Mouse (Mus musculus) liver, embryonic 14.5 days (tissue): ENCODE measurements at regions not wholly inside any gene's neighbourhood (a gene's known extent, or its start where the extent isn't known, plus 50 kb on each side); places are given as distances from the start of the nearest gene placed in this dataset.

Experiments used
- ATAC-seq: fragments of 200-750 bp; cut with Nextera tagmentation; 2 replicates; pipeline ENCODE4 v1.8.0; 2017; ENCODE audit warnings: moderate number of reproducible peaks, mild to moderate bottlenecking, moderate library complexity; ENCODE audit not compliant: insufficient read depth
- DNase-seq, 3 experiments: peaks; one replicate each; pipeline ENCODE4 v3.0.0-alpha.2; 2012 to 2013; ENCODE audit warnings: low read depth in 3 of 3, low spot score in 3 of 3
- H3K27ac ChIP-seq: fragments of 300-500 bp; sonication (generic); 2 replicates; pipeline ENCODE4 v1.5.1; 2014; ENCODE audit warnings: moderate library complexity, mild to moderate bottlenecking, control low read depth, inconsistent platforms
- H3K27me3 ChIP-seq: fragments of 300-500 bp; sonication (generic); 2 replicates; pipeline ENCODE4 v1.6.1; 2014; ENCODE audit warnings: mild to moderate bottlenecking, low read length, moderate library complexity; ENCODE audit not compliant: control insufficient read depth, insufficient read depth
- H3K36me3 ChIP-seq: fragments of 300-500 bp; sonication (generic); replicated peaks from 2 replicates; pipeline ENCODE4 v1.6.1; 2014; ENCODE audit warnings: low read depth; ENCODE audit not compliant: control insufficient read depth, insufficient read depth
- H3K4me1 ChIP-seq, 2 experiments: fragments of 200-500 bp in 1 of 2; fragments of 300-500 bp in 1 of 2; sonication (generic) in 1 of 2; replicated peaks; 2 replicates each; pipeline ENCODE4 v1.6.1; 2012 to 2014; ENCODE audit warnings: antibody characterized with exemption in 1 of 2, inconsistent platforms in 1 of 2, low read length in 1 of 2; ENCODE audit not compliant: control insufficient read depth in 2 of 2, insufficient read depth in 2 of 2
- H3K4me2 ChIP-seq: fragments of 300-500 bp; sonication (generic); 2 replicates; pipeline ENCODE4 v1.6.1; 2014; ENCODE audit warnings: low read depth, mild to moderate bottlenecking, control low read depth, moderate library complexity
- H3K4me3 ChIP-seq, 2 experiments: fragments of 200-500 bp in 1 of 2; fragments of 300-500 bp in 1 of 2; sonication (generic) in 1 of 2; 2 replicates each; pipeline ENCODE4 v1.5.1; 2012 to 2014; ENCODE audit warnings: low read depth in 2 of 2, low read length in 2 of 2, mild to moderate bottlenecking in 2 of 2, control low read depth in 1 of 2, inconsistent platforms in 1 of 2, moderate library complexity in 1 of 2; ENCODE audit not compliant: insufficient read depth in 1 of 2
- H3K9ac ChIP-seq: fragments of 300-500 bp; sonication (generic); replicated peaks from 2 replicates; pipeline ENCODE4 v1.6.1; 2014; ENCODE audit warnings: mild to moderate bottlenecking, control low read depth, moderate library complexity
- H3K9me3 ChIP-seq: fragments of 300-500 bp; sonication (generic); 2 replicates; pipeline ENCODE4 v1.6.1; 2016; ENCODE audit warnings: low read length, mixed read lengths; ENCODE audit not compliant: control insufficient read depth
- CTCF ChIP-seq: IDR thresholded peaks from 2 replicates; pipeline ENCODE4 v1.5.1; 2016; ENCODE audit warnings: antibody characterized with exemption, low read depth, control low read depth
- EP300 ChIP-seq: IDR thresholded peaks from 2 replicates; pipeline ENCODE4 v1.6.1; 2016; ENCODE audit warnings: antibody characterized with exemption, low read depth
- WGBS: fragments of 180-500 bp; shearing (Covaris S2); extraction: QIAGEN DNeasy Blood & Tissue Kit; methylation state at CpG from one replicate; pipeline ENCODE4 v1.1.7; 2014; ENCODE audit not compliant: insufficient replicate concordance; 5-methylcytosine and 5-hydroxymethylcytosine counted together

GRCm38 (mm10) chr1:132800285-132800684, 58.7 kb upstream of the Nfasc start:
- Histone ChIP-seq H3K27ac (no peak overlapping the region), H3K4me1 (no peaks in the 10 kb centered on the region), H3K4me2 (no peak overlapping the region), H3K36me3 (no peaks in the 10 kb centered on the region), H3K9ac (no peak overlapping the region), H3K27me3 (no peaks in the 10 kb centered on the region), H3K4me3 (no peak overlapping the region), H3K9me3 (no peaks in the 10 kb centered on the region)
- ATAC-seq, result no peak
- TF ChIP-seq CTCF, result no peak
- no peak for TF ChIP-seq EP300
- DNase-seq, result no peak
- 4% methylated on average over 9 of the region's 9 CpGs for WGBS

- Histone ChIP-seq H3K4me2 (no peak overlapping the region), H3K27ac (no peak overlapping the region), H3K36me3 (no peaks in the 10 kb centered on the region), H3K27me3 (no peaks in the 10 kb centered on the region), H3K4me1 (no peaks in the 10 kb centered on the region), H3K4me3 (no peak overlapping the region), H3K9ac (no peak overlapping the region), H3K9me3 (no peaks in the 10 kb centered on the region)
- DNase-seq, result peak in 2 of 3 experiments; percentile 4 to 9
- 2% methylated on average over 6 of the region's 6 CpGs for WGBS
- ATAC-seq, result no peak
- TF ChIP-seq CTCF (no peak), EP300 (no peak)
Measured at GRCm38 (mm10) chr1:132799258-132799657, 57.7 kb upstream of the Nfasc start.

GRCm38 (mm10) chr1:132794462-132794861, 52.9 kb upstream of the Nfasc start:
- no peaks in the 10 kb centered on the region for H3K27me3 ChIP-seq
- no peaks in the 10 kb centered on the region for H3K36me3 ChIP-seq
- no peak for ATAC-seq
- WGBS, result 56% methylated on average over 1 of the region's 1 CpGs
- no peak overlapping the region for H3K9ac ChIP-seq
- TF ChIP-seq EP300 (no peak), CTCF (no peak)
- H3K4me3 ChIP-seq, result no peak overlapping the region
- H3K9me3 ChIP-seq, result no peaks in the 10 kb centered on the region
- no peak overlapping the region for H3K27ac ChIP-seq
- H3K4me2 ChIP-seq, result no peak overlapping the region
- H3K4me1 ChIP-seq, result no peaks in the 10 kb centered on the region
- no peak for DNase-seq
